Mouse (Mus musculus): ENCODE results near the gene Hmgb1.

The Hmgb1 gene

DNA sequence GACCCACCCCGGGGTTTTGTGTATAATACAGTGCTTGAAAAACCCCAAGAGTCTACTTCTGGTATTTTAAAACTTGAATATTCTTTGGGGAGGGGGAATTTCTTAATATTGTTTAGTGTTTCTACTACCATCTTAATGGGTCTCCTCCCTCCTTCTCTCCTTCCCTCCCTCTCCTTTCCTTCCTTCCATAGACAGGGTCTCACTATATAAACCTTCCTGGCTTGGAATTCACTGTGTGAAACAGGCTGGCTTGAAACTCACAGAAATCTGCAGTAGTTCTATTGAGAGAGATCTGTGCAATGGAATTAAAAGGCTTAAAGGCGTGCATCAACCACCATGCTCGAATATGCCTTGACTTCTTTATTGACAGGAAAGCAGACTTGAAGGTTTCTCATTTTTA is 1.5 kb upstream of the Hmgb1 start:
- no peak for DNase-seq (ENCODE audit: low read depth, low spot score)

DNA sequence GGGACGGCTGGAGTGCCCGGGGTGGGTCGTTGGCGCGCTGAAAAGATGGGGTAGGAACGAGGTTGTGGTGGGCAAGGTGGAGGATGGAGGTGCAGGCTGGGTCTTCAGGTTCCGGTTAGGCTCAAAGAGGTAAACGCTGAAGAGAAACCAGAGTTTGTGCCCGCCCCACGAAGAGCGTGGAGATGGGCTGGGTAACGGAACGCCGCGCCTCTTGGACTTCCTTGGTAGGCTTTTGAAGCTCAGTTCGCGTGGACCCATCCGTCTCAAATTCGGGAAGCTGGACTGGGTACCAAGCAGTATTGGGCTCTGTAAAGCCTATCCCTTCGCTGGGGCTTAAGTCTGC is 526 bp upstream of the Hmgb1 start:
- no peak for DNase-seq (ENCODE audit: low read depth, low spot score)

GRCm38 (mm10) chr5:149183721-149184103 is 577 bp downstream of the Hmgb1 start:
- no peak for DNase-seq (ENCODE audit: low read depth, low spot score)

GRCm38 (mm10) chr5:149183122-149183521 is 1.2 kb downstream of the Hmgb1 start:
- no peak for DNase-seq (ENCODE audit: low read depth, low spot score)

DNA sequence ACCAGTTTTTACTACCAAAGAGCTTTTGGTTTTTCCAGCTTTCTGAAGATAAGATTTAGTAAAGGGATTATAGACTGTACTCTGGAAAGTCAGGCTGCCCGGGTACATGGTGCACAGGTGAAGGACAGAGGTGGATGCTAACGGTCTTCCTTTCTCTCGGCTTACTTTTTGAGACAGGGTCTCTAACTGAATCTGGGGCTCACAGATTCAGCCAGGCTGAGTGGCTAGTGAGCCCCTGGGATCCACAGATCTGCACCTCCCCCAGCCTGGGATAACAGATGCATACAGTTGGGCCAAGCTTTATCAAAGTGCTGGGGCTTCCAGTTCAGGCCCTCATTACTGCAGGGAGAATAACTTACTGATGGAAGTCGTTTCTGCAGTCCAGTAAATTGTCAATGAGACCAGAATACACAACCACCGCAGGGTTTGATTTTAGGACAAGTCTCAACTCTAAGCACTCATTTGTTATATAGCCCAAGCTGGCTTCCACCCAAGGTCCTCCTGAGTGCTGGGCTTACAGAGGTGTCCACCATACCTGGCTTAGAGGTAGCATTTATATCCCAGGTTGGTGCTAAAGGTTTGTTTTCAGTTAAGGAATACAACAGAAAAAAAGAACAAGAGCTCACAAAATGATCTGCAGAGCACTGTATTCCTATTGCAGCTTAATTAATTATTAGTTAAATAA is 2.0 kb downstream of the Hmgb1 start:
- DNase-seq (ENCODE audit: low read depth, low spot score): no peak

GRCm38 (mm10) chr5:149179826-149180225 is 4.5 kb downstream of the Hmgb1 start:
- no peak for DNase-seq (ENCODE audit: low read depth, low spot score)

DNA sequence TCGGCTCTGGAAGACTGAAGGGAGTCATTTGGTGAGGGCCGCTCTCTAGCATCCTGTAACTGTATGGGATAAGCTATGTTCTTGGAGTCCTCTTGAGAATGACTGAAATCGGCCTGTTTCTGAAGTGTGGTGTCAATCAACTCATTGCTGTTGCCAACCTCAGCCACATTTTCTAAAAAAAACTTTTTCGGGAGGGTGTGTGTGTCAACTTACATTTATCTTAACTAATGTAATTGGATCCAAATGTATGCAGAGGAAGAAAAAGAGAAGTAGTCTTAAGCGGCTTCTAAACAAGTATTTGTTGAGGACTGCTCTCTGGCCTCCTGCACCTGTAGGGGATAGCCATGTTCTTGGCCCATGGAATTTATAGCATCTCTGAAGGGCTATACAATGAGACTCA is 6.2 kb downstream of the Hmgb1 start:
- no peak for DNase-seq (ENCODE audit: low read depth, low spot score)

DNA sequence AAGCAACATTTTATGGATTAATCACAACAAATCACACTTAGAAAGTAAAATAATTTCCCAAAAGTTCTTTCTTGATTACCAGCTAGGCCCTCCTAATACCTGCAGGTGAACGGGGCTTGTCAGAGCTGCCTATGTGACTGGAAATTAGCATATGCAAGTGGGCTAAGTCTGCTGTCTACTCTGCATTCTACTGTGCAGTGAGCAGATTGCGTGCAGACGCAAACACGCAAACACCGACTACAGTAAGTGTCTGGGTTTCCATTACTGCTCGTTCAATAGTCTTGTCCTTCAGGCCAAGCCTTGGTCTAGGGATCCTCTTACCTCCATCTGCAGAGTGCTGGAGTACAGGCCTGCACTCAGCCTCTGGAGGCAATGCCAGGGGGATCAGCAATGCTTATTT is 8.6 kb downstream of the Hmgb1 start:
- DNase-seq (ENCODE audit: low read depth, low spot score): no peak

DNA sequence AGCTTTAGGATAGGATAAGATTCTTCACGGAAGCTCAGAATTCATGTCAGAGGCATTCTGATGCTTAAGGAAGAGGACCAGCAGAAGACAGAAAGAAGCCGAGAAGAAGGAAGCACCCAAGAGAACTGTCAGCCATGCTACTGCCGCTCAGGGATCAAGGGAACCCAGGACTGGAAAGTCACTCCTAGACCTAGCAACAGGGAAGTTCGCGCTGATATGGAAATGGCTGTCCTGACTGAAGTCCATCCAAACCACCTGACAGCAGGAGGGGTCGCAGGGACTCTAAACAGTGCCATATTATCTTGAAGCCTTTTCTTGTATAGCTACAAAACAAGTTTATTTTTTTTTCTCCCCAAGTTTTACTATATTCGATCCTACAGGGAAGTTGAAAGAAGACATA is 9.8 kb downstream of the Hmgb1 start:
- DNase-seq (ENCODE audit: low read depth, low spot score): no peak

DNA sequence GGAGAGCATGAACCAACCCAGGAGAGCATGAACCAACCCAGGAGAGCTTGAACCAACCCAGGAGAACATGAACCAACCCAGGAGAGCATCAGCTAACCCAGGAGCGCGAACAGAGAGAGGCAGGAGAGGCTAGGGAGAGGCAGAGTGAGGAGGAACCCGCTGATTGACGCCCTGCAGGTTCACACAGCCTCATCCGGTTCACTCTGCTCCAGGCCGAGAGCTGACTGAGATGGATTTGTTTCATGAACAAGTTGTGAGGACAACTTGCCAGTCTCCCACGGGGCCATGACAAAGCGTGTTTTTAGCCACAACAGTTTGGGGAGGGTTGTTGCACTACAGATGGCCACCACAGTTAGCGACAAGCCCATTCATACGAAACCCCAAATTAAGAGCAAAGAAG is 12.0 kb downstream of the Hmgb1 start:
- no peak for DNase-seq (ENCODE audit: low read depth, low spot score)

GRCm38 (mm10) chr5:149170841-149171588 is 13.3 kb downstream of the Hmgb1 start:
- no peak for DNase-seq (ENCODE audit: low read depth, low spot score)

- no peak for DNase-seq (ENCODE audit: low read depth, low spot score)
Observed at GRCm38 (mm10) chr5:149168816-149169215, 15.5 kb downstream of the Hmgb1 start.

DNA sequence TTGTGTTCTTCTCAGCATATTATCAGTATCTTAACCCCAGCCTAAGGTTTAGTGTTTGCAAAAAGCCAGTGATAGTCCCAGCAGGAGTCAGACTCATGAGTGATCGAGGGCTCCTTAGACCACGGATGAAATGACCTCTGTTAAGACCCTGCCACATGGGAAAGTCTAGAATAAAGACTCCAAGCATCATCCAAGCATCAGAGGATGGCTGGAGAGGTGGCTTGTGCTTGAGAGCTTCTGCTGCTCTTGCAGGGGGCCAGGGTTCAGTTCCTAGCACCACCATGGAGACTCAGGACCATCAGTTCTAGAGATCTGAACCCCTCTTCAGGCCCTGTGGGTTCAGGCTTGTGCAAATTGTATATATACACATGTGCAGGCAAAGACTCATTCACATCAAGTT is 16.2 kb downstream of the Hmgb1 start:
- DNase-seq (ENCODE audit: low read depth, low spot score): no peak

DNA sequence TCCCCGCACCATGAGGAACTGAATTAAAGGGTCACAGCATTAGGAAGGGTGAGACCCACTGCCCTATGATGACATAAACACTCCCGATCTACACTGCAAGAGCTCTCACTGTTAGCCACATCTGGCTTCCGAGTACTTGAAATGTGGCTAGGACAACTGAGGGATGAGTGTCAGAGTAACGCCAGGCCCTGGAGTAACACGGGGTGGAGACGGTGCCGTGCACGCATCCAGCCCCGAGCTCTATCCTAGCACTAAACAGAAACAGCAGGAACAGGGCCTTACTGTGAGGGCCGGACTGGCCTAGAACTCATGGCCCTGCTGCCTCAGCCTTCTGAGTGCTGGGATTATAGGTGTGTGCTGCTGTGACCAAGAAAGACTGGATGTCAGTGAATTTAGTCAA is 18.3 kb downstream of the Hmgb1 start:
- no peak for DNase-seq (ENCODE audit: low read depth, low spot score)

DNA sequence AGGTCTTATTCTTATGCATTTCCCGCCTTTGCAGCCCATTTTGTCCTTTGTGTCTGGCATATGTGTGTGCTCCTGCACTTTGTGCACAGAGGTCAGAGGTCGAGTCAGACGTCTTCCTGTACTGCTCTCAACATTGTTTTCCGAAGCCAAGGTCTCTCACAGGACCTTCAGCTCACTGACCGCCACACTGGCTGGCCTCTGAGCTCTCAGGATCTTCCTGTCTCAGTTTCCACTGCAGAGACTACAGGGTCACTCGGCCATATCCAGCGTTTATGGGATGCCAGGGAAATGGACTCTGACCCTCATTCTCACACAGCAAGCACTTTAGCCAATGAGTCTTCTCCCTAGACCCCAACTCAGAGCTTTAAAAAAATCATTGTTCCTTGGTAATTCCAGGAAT is 19.4 kb downstream of the Hmgb1 start:
- no peak for DNase-seq (ENCODE audit: low read depth, low spot score)

GRCm38 (mm10) chr5:149162890-149163289 is 21.4 kb downstream of the Hmgb1 start:
- DNase-seq (ENCODE audit: low read depth, low spot score): no peak

GRCm38 (mm10) chr5:149160469-149160868 is 23.8 kb downstream of the Hmgb1 start:
- DNase-seq (ENCODE audit: low read depth, low spot score): no peak

DNA sequence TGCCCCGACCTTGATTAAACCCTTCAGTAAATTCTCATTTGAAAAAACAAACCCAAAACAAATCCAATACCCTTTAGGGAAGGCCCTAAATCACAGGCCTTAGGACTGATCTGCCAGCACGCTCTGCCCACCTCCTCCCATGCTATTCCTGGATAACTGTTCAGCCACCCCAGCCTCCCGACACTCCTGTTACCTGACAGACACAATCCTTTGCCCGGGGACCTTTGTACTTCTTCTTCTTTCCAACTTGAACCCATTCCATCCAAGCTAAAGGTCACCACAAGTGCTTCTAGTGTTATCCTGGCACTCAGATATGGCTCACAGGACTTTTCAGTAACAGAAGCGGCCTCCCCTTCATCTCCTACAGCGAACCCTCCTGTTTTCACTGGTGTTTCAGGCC is 25.3 kb downstream of the Hmgb1 start:
- DNase-seq (ENCODE audit: low read depth, low spot score): no peak

DNA sequence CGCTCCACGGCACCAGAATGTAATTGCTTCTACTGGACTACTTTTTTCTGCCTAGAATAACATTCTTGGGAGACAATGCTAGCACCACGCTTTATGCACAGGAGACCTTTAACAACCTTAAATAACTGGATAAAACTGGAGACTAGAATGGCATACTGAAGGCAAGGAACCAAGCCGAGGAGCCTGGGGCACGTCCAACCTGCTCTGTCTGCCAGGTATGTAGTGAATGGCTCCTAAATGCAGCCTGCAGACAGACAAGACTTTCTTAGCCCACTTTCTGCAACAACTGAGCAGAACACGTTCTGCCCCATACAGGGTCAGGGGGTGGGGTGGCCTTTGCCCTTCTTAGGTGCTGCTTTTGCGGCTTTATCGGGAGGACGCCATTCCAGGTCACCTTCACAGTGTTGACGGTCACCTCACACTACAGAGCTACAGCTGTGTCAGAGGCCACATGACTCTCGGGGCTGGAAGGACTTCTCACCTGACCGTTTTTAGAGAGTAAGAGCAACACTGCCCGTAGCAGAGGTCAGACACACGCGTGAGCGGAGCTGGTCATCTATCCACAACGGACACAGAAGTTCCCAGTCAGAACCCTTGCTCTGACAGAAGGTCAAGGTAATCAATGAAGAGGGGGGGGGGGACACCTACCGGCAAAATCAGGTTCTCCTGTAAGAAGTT is 27.3 kb downstream of the Hmgb1 start:
- no peak for DNase-seq (ENCODE audit: low read depth, low spot score)

DNA sequence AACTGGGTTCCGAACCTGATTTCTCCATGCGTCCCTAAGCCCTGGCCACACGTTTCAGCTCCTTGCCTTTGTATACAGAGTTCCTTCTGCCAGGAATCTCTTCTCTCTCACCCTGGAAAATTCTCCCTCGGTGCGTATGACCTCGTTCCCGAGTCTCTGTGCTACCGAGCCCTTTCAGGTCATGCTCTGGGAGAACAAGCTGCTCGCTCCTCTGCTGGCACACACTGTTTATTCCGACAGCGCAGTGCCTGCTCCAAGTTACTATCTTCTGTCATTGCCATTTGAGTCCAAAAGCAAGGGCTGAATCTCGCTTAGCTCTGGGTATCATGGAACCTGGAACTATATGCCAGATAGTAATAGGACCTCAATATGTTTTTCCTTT is 31.5 kb downstream of the Hmgb1 start:
- DNase-seq (ENCODE audit: low read depth, low spot score): no peak

DNA sequence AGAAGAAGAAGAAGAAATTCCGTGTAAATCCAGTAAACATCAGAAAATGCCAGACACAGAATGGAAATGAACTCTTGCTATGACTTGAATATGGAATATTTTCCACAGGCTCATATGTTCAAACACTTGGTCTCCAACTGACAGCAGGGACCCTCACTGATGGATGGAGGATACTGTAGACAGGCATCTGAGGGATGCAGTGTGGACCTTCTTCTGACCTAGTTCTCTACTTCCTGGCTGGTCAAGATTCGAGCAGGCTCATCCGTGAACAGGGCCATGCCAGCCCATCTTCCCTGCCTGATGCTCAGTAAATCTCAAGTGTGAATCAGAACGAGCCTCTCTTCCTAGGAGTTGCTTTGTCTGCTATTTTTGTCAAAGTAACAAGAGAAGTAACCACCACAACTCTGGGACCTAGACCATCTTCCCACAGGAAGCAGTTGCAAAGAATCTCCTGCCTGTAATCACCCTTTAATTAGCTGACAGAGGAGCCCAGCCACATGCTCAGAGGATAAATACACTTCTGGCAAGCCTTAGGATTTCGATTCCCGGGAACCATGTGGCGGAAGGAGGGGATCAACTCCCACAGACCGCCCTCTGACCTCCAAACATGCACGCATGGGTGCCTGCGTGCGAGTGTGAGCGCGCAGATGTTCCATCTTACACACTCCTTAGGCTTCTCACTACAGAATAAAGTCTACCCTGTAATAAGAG is 32.1 kb downstream of the Hmgb1 start:
- no peak for DNase-seq (ENCODE audit: low read depth, low spot score)

- no peak for DNase-seq (ENCODE audit: low read depth, low spot score)
Observed at GRCm38 (mm10) chr5:149150882-149151281, 33.4 kb downstream of the Hmgb1 start.
